9 mouse cellular contexts compared by ENCODE assay signal in the genomic region with DNA sequence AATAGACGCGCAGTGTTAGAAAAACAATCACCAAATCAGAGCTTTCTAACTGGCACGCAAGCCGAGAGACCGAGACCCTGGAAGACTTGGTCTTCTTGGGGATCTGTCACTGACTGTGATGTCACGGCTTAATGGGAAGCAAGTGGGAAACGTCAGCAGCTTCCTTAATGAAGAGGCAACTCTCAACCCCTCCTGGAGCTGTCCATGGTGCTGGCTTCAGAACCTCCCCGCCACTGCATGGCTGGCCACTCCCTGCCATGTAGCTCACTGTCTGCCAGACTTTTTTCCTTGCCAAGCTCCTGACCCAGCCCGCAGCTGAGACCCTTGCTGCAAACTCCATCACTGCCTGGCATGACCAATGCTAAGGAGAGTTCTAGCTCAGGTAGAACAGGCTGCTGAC.
A peak's percentile ranks its signal among the peaks of the same experiment; 100 is the strongest.
DNase-seq lines count a peak whose midpoint lies in the region; ATAC-seq and TF ChIP-seq lines count a peak whose summit lies in the region.
"Had no signal": no experiment of that assay in that cellular context is flagged by ENCODE, and none has a peak within 500 bp of the region (broad histone marks: within the 10 kb centered on the region; RNA-seq: fewer than 3 reads in every experiment).

No protein-coding gene starts in this region.

- ATAC-seq in lung, postnatal 0 days = no peak
- ATAC-seq in megakaryocyte-erythroid progenitor cell, adult 5-6 weeks (replicated peaks; ENCODE audit: low FRiP score, low TSS enrichment, poor library complexity, severe bottlenecking) = peak; percentile 52

- H3K27ac ChIP-seq in lung, postnatal 0 days (ENCODE audit: low read length) = no peak overlapping the region
- H3K27ac ChIP-seq: midbrain, embryonic 12.5 days had no signal

- no peaks in the 10 kb centered on the region for H3K36me3 ChIP-seq in lung, postnatal 0 days (ENCODE audit: insufficient read depth, low read length)
- H3K36me3 ChIP-seq: midbrain, embryonic 12.5 days had no signal

- WGBS in lung, postnatal 0 days = 29% methylated on average over 9 of the region's 9 CpGs

- TF ChIP-seq EP300 in lung, postnatal 0 days (IDR thresholded peaks at IDR 0.05) = no peak

- no peaks in the 10 kb centered on the region for H3K9me3 ChIP-seq in lung, postnatal 0 days (ENCODE audit: low read length)
- H3K9me3 ChIP-seq: midbrain, embryonic 12.5 days had no signal

- H3K4me3 ChIP-seq in lung, postnatal 0 days (ENCODE audit: low read depth, low read length) = no peak overlapping the region
- H3K4me3 ChIP-seq: midbrain, embryonic 12.5 days had no signal

- H3K4me2 ChIP-seq in lung, postnatal 0 days (replicated peaks; ENCODE audit: low read depth, low read length) = no peak overlapping the region
- H3K4me2 ChIP-seq: midbrain, embryonic 12.5 days had no signal

- no peak for TF ChIP-seq CTCF in lung, postnatal 0 days (IDR thresholded peaks at IDR 0.05)

- H3K9ac ChIP-seq in lung, postnatal 0 days (replicated peaks; ENCODE audit: low read depth) = no peak overlapping the region
- H3K9ac ChIP-seq: midbrain, embryonic 12.5 days had no signal

- peak; percentile 59 to 67 for DNase-seq in cerebellum, postnatal 10 days
- DNase-seq in cerebellum, adult 9-11 months = no peak
- peak; percentile 43 for DNase-seq in lung, postnatal 0 days (ENCODE audit: low spot score)
- no peak for DNase-seq in lung, adult 18-20 months
- peak; percentile 87 for DNase-seq in embryo, embryonic 10.5 days (ENCODE audit: low spot score)
- DNase-seq in layer of hippocampus, postnatal 36 days = no peak
- no peak for DNase-seq in right cerebral cortex, postnatal 14 days

- no peaks in the 10 kb centered on the region for H3K27me3 ChIP-seq in lung, postnatal 0 days (replicated peaks; ENCODE audit: insufficient read depth, low read length)

- no peaks in the 10 kb centered on the region for H3K4me1 ChIP-seq in lung, postnatal 0 days (ENCODE audit: insufficient read depth, low read depth, low read length)

Comparison
In these comparisons a context has a peak if more than half of its experiments do, and no peak if none do; other contexts are left out.
1. DNase-seq: peak in cerebellum, postnatal 10 days (2 of 2), lung, postnatal 0 days (single experiment) and embryo, embryonic 10.5 days (single experiment); none in cerebellum, adult 9-11 months (single experiment), lung, adult 18-20 months (0 of 2), layer of hippocampus, postnatal 36 days (0 of 2) and right cerebral cortex, postnatal 14 days (single experiment).